15 mouse cellular contexts compared by ENCODE assay signal in the genomic region with DNA sequence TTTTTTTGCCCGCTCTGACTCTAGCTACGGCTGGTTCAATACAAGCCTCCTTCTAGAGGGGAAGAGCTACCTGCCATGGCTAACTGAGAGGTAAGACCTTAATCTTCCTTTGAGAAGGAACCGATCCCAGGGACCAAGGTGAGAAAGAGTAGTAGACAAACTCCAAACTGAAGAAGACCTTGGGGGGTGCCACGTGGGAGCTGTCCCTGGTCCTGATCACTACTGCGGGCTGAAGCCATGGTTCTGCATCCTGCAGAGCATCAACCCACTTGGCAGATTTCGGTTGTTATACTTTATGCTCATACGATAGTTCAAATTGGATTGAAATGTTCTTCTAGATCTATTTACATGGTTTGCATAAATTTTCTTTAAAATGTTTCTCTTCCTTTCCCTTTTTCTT. TPM values are rescaled to one million over a fixed set of nuclear protein-coding genes. Genes with fewer than 3 reads are reported as not detected.
DNase-seq lines count a peak whose midpoint lies in the region; ATAC-seq lines count a peak whose summit lies in the region.
"Had no signal": no experiment of that assay in that cellular context is flagged by ENCODE, and none has a peak within 500 bp of the region (broad histone marks: within the 10 kb centered on the region; RNA-seq: fewer than 3 reads in every experiment).

No protein-coding gene starts in this region.

- no peaks in the 10 kb centered on the region for H3K36me3 ChIP-seq in splenic B cell, adult 2 months (ENCODE audit: control insufficient read depth, insufficient read depth, low read length, poor library complexity, severe bottlenecking)
- H3K36me3 ChIP-seq: neural tube, embryonic 13.5 days had no signal

- no peak for ATAC-seq in megakaryocyte, adult 5-6 weeks (ENCODE audit: poor library complexity, severe bottlenecking)
- ATAC-seq: intestine, postnatal 0 days; liver, postnatal 0 days had no signal

- no peaks in the 10 kb centered on the region for H3K27me3 ChIP-seq in splenic B cell, adult 2 months (ENCODE audit: control insufficient read depth, insufficient read depth, low read length, poor library complexity, severe bottlenecking)
- H3K27me3 ChIP-seq: neural tube, embryonic 13.5 days had no signal

- peak; percentile 29 for DNase-seq in adrenal gland, postnatal 25 days
- no peak for DNase-seq in adrenal gland, adult 8-10 months
- peak; percentile 26 for DNase-seq in ovary, postnatal 36 days (ENCODE audit: low spot score)
- DNase-seq in ovary, adult 18-20 months (ENCODE audit: low spot score) = no peak
- DNase-seq in embryo, embryonic 9.5 days (ENCODE audit: extremely low spot score) = peak; percentile 24
- peak; percentile 31 for DNase-seq in splenic B cell, adult 2 months (ENCODE audit: low read depth, low spot score)
- DNase-seq in urinary bladder, postnatal 10 days (ENCODE audit: low spot score) = no peak
- DNase-seq: cerebellum, adult 9-11 months; heart, adult 18-20 months; liver, postnatal 0 days; midbrain, embryonic 14.5 days had no signal

RNA-seq across cellular contexts. Expression of a gene that starts 11.6 kb away (rescaled TPM):
- total RNA-seq in adrenal gland, postnatal 25 days (2021) = not detected in 2 replicates
- total RNA-seq in adrenal gland, adult 8-10 months (2022) = not detected
- total RNA-seq in megakaryocyte, adult 5-6 weeks (2015) = not detected in 2 replicates
- not detected in 2 replicates for total RNA-seq in megakaryocyte, adult 5-6 weeks (2017)
- total RNA-seq: heart, adult 18-20 months; heart, postnatal 25 days had no signal

RNA-seq across cellular contexts. Expression of a gene that starts 21.4 kb away (rescaled TPM):
- total RNA-seq in adrenal gland, postnatal 25 days (2021) = 18.9 and 22.7 TPM in 2 replicates
- 10 to 100 TPM; 17.3 to 32.2 (median 23.3) TPM for total RNA-seq in adrenal gland, adult 8-10 months (2022)
- total RNA-seq in megakaryocyte, adult 5-6 weeks (2015) = 10.2 and 10.4 TPM in 2 replicates
- total RNA-seq in megakaryocyte, adult 5-6 weeks (2017) = 4.7 and 4.9 TPM in 2 replicates

RNA-seq across cellular contexts. Expression of a gene that starts 50.1 kb away (rescaled TPM):
- 35.1 and 36.6 TPM in 2 replicates for total RNA-seq in adrenal gland, postnatal 25 days (2021)
- total RNA-seq in adrenal gland, adult 8-10 months (2022) = 10 to 100 TPM; 32.0 to 61.9 (median 50.0) TPM
- total RNA-seq in megakaryocyte, adult 5-6 weeks (2015) = 2.8 and 7.2 TPM in 2 replicates
- 3.5 and 4.7 TPM in 2 replicates for total RNA-seq in megakaryocyte, adult 5-6 weeks (2017)

Comparison
In these comparisons a context has a peak if more than half of its experiments do, and no peak if none do; other contexts are left out.
1. DNase-seq: peak in adrenal gland, postnatal 25 days (single experiment), ovary, postnatal 36 days (single experiment), embryo, embryonic 9.5 days (single experiment) and splenic B cell, adult 2 months (single experiment); none in adrenal gland, adult 8-10 months (single experiment), ovary, adult 18-20 months (single experiment) and urinary bladder, postnatal 10 days (single experiment).